Mouse (Mus musculus) left cerebral cortex, adult 6 months (tissue): ENCODE measurements around the gene Hyal3. TPM values are rescaled to one million over a fixed set of nuclear protein-coding genes. Genes with fewer than 3 reads are reported as not detected.

ENCODE experiments used
- long read RNA-seq, 2 experiments: library from polyadenylated mRNA; unstranded; transcript quantifications; one replicate each; pipeline ENCODE4 v2.0.0; 2019 to 2020
- polyA plus RNA-seq: library from polyadenylated mRNA; unstranded; fragments of <200 nt; fragmentation: Nextera tagmentation; gene quantifications from 2 replicates; pipeline ENCODE4 v1.2.3, GENCODE M21; 2021

Hyal3 gene
- polyA plus RNA-seq = 0.40 and 0.54 TPM in 2 replicates
- long read RNA-seq, experiment 1, partial matches to known transcripts = 0 of 1 reads
- long read RNA-seq, experiment 1, other reads (novel, unspliced or antisense) = 1 of 1 reads
- long read RNA-seq, experiment 2 = 0 reads

GRCm38 (mm10) chr9:107580501-107581317 is at the start of gene Hyal3:
Gene Hyal3 (plus strand): TSS chr9:107580818.

GRCm38 (mm10) chr9:107533791-107534407 is 46.7 kb upstream of the Hyal3 start, which contains the start of gene Tmem115:
Gene Tmem115 (plus strand): TSS chr9:107533945.

GRCm38 (mm10) chr9:107541474-107542351 is 38.9 kb upstream of the Hyal3 start, which contains the start of the genes Cyb561d2 and Nprl2:
Gene Cyb561d2 (minus strand): TSS chr9:107542193.
Gene Nprl2 (plus strand): TSS chr9:107542226.

GRCm38 (mm10) chr9:107547026-107547425 is 33.6 kb upstream of the Hyal3 start, which contains the start of gene Zmynd10:
Gene Zmynd10 (plus strand): TSS chr9:107547298.

GRCm38 (mm10) chr9:107551117-107551889 is 29.3 kb upstream of the Hyal3 start, which contains the start of gene Rassf1:
Gene Rassf1 (plus strand): TSS chr9:107551555.

GRCm38 (mm10) chr9:107563029-107563581 is 17.5 kb upstream of the Hyal3 start, which contains the start of gene Tusc2:
Gene Tusc2 (plus strand): TSS chr9:107563255.

GRCm38 (mm10) chr9:107567702-107568319 is 12.8 kb upstream of the Hyal3 start, which contains the start of gene Hyal2:
Gene Hyal2 (plus strand): TSS chr9:107567945.

GRCm38 (mm10) chr9:107576357-107577107 is 4.1 kb upstream of the Hyal3 start, which contains the start of gene Hyal1:
Gene Hyal1 (plus strand): TSS chr9:107576927.

GRCm38 (mm10) chr9:107578587-107578986 is 2.0 kb upstream of the Hyal3 start, which contains the start of gene Naa80:
Gene Naa80 (plus strand): TSS chr9:107578887.

GRCm38 (mm10) chr9:107586974-107587832 is 6.6 kb downstream of the Hyal3 start, which contains the start of gene Ifrd2:
Gene Ifrd2 (plus strand): TSS chr9:107587642.

GRCm38 (mm10) chr9:107608741-107609432 is 28.3 kb downstream of the Hyal3 start, which contains the start of gene Sema3b:
Gene Sema3b (minus strand): TSS chr9:107609229.

GRCm38 (mm10) chr9:107635279-107636028 is 54.8 kb downstream of the Hyal3 start, which contains the start of gene Gnai2:
Gene Gnai2 (minus strand): TSS chr9:107635367.

